Mouse (Mus musculus): Measurements from ENCODE around the gene Ttc41.
"Not testable (repeated sequence)": the region's sequence is repeated elsewhere in the genome, so short reads cannot be mapped to it uniquely, and the experiment has no call there.

The Ttc41 gene

DNA sequence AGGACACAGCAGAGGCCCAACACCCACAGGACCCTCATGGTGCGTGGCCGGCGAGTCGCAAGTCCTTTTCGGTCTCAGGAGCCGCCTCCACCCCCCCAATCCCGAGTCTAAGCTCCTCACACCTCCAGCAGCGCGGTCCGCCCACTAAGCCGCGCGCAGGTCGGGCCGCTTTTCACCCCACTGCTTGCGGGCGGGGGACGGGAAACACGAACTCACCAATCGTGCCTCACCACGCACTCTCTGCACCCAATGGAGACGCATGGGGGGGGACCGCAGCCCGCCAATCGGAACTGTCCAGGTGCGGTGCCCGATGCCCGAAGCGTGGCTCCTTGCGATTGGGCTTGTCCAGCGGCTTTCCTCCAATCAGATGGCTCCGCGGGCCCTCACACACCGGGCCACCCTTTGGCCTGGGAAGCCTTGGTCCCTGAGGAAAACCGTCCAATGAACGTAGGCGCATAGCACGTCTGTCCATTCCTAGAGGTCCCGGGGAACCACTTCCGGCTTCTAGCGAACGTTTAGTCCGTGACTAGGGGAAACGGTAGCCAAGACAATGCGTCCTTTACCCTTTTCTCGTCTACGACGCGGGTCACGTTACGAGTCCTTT is at the start of gene Ttc41, which contains the start of gene Hsp90b1:
Gene Ttc41, plus strand, starts transcription at position 494 of the 604 bp plus-strand sequence.
Gene Hsp90b1, minus strand, starts transcription at position 192 of the 604 bp plus-strand sequence.
- peak; percentile 97 for DNase-seq (ENCODE audit: low spot score)

DNA sequence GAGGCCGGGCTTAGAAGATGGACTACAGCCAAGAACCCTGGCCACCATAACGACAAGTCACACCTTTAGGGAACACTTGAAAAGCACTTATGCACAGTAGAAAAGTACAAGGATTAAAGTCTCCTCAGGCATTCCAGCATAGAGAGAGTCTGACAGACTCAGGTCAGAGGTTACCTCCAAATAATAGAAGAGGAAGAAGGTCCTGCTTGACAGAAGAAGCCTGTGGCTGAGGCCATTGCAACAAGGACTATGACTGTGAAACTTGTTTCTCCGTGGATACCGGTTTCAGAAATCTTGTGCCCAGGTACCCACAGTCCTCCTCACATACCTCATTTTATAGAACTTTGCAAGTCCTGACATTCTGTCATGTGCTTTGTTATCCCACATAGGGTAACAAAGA is 35.1 kb upstream of the Ttc41 start:
- DNase-seq (ENCODE audit: low spot score) = not testable (repeated sequence)

DNA sequence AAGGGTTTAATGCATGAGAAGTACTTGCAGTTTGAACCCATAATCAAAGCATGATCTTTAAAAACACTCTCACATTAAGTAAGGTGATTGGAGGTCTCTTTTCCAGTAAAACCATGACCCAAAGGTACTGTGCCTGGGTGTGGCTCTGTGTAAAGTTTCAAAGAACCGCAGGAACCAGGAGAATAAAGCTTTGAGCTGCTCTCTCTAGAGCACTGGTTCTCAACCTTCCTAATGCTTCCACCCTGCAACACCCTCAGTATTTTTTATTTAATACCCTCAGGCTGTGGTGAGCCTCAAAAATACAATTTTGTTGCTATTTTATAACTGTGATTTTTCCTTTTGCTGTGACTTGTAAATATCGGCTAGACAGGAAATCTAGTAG is 20.8 kb upstream of the Ttc41 start:
- DNase-seq (ENCODE audit: low spot score) = not testable (repeated sequence)

DNA sequence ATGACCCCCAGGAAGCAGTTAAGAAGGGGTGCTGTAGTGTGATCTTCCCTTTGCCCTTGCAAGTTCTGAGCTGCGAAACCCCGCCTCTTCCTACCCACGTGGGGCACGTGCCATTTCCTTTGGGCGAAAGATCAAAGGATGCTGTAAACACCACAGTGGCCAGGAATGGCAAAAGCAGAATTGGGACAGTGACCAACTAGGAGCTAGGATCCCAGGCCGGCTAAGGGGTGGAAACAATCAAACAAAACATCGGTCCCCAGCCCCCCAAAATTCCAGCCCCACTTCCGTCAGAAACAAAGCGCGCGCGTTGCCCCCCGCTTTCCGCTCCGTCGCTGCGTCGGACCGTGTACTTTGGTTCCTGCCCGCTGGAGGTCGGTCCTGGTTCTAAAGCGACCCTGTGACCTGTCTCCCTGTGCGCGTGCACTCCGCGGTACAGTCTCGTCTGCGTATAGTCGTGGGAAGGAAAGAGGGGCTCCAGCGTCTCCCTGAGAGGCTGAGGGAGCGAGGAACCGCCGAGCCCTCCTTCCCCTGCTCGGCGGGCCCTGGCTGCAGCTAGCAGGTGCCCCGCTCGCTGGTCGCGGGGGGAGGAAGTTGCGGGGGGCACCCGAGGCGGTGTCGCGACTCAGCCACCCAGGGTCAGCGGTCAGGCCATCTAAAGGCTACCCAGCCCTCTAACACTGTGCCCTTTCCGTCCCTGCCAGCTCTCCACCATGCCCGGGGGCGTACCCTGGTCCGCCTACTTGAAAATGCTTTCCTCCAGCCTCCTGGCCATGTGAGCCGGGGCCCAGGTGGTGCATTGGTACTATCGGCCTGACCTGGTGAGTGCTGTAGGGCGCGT is 20.2 kb upstream of the Ttc41 start:
- peak; percentile 76 for DNase-seq (ENCODE audit: low spot score)

DNA sequence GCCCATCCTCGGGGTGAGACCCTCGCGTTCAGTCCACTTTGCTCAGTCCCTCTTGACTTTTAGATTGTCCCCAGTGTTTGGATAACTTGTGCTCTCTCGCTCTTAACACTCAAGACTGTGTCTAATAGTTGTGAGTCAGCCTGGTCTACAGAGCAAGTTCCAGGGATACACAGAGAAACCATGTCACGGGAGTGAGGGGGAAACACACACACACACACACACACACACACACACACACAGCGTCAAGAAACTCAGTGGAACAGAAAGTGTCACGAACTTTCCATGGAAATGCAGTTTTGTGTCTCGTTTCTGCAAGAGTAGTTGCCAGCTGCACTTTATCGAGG is 19.6 kb upstream of the Ttc41 start:
- DNase-seq (ENCODE audit: low spot score) = not testable (repeated sequence)

DNA sequence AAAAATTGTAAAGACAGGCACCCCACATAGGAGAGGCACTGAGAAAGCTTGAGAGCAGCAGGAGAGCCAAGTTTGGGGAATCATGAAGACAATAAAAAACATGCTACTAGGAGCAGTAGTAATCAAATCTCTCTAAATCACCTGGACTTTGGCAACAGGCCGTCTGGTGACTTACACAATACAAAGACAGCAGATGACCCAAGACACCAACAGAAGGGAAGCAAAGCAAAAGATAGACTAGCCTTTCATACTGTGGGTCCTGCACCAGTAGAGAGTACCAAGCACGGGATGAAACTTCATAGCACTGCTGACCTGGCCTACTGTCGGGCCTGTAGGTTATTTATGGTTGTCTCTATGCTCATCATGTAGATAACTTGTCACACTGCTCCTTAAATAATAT is 5.4 kb upstream of the Ttc41 start:
- no peak for DNase-seq (ENCODE audit: low spot score)

DNA sequence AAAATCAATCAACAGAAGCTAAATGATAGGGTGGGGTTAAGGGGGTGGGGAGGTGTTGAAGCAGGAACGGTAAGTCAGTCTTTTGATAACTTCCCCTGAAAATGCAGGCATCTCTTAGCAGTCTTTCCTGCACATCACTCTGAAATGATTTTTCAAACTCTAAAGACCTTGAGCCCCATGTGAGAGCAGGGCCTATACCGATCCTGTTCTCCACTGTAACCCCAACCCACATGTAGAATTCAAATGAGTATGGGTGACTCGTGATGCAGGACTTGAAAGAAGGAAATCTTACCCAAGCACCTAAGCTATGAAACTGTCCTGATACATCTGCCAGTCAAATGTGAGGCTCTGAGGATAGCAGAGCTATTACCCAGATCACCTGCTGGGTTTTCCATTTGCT is 4.6 kb upstream of the Ttc41 start:
- DNase-seq (ENCODE audit: low spot score) = no peak

DNA sequence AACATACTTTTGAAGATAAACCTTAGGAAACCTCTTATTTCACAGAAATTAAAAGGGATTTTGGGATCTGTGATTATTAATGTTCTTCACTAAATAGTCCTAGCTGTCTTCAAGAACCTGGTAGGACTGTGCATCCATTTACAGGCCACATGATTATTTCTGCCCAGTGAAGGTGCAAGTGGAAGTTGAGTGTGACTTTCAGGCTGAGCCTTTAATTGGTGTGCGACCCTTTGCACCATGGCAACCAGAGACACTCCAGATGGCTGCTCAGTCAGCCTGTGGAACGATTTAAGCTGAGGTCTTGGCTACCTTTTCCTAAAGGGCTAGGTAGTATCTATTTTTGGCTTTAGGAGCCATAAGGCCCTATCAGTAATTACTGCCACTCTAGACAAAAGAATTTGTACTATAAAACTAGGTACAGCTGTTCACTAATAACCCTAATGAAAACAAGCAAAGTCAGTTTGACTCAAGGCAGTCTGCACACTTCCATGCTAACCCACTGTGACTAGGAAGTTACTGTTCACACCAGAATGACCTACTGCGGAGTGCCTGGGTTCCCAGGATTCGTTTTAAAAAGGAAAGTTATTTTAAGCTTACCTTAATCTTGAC is 3.2 kb upstream of the Ttc41 start:
- no peak for DNase-seq (ENCODE audit: low spot score)

DNA sequence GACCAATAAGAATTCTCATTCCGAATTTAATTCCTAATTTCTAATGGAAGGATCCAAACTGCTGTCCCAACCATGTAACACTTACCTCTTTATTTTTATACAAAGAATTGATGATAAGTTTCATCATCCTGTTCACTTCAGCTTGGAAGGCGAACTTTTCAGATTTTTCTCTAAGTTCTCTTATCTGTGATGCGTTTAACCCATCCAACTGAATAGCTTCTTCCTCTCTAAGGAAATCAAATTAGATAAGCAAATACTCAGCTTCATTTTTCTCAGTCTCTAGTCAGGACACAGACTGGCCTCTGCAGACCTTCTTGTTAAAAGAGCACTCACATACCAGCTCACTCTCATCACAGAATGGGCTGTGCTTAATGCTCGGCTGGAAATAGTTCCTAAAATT is 2.2 kb upstream of the Ttc41 start:
- DNase-seq (ENCODE audit: low spot score) = no peak

DNA sequence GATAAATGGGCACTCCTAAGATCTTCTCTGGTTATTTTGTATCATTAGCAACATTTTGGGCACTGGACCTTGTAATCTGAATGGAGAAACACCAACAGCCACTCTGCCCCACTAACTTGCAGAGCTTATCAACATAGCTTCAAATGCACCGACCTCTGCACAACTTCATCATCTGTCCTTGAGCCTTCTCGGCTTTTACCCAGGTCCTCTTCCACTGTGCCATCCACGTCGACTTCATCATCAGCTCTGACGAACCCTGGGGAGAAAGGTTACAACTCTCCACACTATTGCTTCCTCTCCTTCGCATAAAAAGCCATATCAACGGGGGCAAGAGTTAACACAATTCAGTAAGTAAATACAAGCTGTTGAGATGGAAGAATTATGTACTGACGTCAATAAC is 1.5 kb upstream of the Ttc41 start:
- no peak for DNase-seq (ENCODE audit: low spot score)

DNA sequence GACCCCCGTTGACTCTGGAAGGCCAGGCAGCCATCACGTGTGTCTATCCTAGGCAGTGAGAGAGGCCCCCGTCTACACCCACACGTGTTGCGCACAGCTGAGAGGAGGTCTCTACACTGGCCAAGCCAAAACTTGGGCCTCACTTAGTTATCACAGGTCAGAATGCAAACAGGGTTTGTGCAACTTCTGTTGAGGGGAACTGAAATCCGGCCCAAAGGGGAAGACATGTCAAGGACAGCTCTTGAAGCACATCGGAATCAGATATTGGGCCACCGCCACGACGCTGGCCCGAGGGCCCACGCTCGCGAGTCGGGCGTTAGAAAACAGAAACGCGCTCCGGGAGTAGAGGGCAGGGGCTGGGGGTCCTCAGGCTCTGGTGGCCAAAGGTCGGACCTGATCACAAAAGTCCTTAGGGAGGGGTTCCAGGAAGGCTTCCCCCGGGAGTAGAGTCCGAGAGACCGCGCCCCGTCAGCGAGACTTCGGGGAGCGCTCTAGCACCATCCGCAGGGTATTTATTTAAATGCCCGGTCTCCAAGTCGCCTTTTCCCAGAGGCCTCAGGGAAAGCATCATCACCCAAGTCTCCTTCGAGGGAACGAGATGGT is 921 bp upstream of the Ttc41 start:
- peak; percentile 15 for DNase-seq (ENCODE audit: low spot score)

DNA sequence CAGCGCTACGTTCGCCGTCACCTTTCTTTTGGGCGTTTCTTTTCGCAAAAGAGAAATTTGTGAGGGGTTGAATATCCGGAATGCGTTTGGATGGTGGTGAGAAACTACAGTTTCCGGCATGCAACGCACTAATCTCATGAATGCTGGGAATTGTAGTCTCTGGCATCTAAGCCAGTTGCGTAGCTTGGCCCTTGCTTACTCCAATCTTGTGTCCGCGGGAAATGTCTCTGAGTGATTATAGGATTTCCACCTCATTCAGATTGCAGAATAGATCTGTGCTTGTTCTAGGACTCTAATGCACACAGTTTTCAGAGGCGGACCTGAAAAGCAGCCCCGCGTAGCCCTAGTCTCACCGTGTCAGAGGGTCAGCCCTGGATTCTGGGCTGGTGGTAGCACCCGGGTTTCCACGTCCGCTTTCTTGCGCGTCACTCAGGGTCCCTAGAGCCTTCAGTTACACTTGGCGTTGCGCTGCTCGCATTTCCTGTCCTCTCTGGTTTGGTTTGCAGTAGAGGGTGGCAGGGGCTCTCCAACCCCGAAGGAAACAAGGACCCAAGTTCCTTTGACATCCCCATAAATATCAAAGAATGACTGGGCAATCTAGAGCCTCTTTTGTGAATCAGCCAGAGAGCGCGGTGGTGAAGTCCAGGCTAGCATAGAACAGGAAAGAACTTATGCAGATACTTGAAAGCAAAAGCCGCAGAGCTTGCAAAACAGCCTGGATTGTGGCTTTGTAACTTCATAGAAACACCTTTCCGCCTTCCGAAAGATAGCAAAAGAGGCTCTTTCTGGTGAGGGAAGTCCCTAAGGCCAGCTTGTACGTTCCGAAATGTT is 526 bp downstream of the Ttc41 start:
- peak; percentile 87 for DNase-seq (ENCODE audit: low spot score)

DNA sequence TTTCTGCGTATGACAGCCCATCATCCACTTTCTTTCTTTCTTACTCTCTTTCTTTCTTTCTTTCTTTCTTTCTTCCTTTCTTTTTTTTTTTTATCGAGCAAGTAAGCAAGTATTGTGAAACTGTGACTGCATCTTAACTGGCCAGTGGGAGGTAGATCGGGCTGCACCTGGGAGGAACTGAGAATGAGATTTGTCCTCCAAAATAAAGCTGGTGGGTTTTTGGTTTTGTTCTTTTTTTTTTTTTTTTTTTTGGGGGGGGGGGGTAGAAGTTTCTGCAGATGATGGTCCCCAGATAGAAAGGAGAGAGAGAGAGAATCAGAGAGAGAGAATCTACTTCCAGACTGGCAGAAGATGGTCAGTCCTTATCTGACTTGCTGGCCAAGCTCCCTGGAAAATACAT is 1.5 kb downstream of the Ttc41 start:
- no peak for DNase-seq (ENCODE audit: low spot score)

DNA sequence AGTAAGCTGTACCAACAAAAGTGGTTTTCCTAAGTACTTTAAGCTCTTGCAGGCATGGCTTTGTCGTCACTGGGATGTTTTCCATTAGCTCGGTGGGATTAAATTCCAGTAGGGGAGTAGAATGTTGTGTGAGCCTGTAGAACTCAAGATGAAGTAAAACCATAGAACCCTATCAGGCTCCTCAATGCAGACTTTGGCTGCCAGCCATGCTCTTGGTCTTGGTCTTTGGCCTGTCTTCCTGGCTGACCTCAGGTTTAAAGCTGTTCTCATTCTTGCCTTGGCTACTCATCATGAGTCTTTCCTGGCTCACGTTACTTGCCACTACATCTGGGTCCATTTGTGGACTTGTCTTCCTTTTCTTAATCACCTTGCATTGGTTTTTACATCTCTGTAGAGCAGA is 6.5 kb downstream of the Ttc41 start:
- no peak for DNase-seq (ENCODE audit: low spot score)

DNA sequence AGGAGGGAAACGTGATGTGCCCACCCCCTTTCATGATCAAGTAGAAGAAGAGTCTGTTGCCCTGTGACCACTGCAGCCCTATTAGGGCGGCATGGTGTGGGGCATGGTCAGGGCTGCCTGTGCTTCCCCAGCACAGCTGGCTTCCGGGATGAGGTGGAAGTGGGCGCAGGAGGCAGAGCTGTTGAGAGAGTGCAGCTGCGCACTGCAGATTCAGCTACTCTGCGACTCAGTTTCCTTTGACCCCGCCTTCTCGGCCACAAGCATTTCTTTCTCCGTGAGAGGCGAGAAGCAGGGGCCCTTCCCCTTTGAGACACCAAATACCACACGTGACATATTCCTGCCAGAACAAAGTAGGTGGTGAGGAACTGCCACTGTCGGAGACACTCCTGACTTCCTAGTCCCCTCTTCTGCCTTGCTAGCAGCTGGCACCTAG is 22.0 kb downstream of the Ttc41 start:
- DNase-seq (ENCODE audit: low spot score) = no peak

DNA sequence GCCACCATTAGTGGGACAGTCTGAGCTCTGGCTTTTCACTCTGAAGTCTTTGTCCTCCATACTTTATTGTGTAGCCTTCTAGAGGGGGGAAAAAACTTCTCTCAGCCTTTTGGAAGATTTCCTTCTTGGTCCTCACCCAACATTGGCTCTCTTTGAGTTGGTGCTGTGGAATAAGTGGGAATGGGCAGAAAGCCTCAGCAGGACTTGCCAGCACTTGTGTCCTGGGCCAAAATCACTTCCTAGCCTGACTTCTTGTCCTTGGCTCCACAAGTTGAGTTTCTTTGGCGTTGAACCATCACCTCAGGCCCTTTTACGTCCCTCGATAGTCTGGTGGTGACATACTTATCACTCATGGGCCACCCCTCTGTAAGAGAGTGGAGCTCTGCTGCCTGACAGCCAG is 22.6 kb downstream of the Ttc41 start:
- DNase-seq (ENCODE audit: low spot score) = no peak

DNA sequence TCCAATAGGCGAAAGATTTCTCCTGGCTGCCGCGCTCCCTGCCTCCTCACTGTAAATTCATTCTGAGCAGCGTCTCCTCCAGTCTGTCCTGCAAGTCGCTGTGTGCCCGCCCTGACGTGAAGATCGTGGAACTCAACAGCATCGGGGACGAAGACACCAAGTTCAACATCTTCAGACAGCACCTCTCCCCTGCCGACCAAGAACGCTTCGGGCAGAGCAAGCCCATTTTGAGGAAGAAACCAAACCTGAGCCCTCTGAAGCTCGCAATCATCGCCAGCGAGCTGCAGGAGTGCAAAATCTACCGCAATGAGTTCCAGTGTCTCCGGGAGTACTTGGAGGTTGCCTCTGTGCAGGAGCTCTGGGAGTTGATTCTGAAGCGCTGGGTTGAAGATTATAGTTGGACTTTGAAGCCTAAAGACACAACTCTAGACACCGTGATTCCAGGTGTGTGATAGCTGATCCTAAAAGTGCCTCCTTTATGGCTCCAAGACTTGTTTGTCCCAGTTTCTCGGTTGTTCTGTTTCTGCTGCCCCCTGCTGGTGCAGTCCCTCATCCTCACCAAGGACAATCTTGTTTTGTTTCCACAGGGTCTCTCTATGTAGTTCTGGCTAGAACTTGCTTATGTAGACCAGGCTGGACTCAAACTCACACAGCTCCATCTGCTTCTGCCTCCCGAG is 25.4 kb downstream of the Ttc41 start:
- DNase-seq (ENCODE audit: low spot score) = peak; percentile 72

DNA sequence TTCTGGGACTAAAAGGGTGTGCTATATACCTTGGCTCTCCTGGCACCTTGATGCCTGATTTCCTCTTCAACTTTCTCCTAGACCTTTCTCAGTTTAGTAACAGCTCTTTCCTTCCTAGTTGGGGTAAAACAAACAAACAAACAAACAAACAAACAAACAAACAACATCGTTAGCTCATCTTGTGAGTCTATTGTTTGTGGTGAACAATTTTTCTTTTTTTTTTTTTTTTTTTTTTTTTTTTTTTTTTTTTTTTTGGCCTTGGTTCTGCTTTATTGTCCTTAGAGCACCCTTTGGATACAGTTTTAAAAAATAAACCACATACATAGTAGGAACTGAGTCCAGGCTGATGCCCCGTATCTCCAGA is 25.9 kb downstream of the Ttc41 start:
- DNase-seq (ENCODE audit: low spot score) = no peak

DNA sequence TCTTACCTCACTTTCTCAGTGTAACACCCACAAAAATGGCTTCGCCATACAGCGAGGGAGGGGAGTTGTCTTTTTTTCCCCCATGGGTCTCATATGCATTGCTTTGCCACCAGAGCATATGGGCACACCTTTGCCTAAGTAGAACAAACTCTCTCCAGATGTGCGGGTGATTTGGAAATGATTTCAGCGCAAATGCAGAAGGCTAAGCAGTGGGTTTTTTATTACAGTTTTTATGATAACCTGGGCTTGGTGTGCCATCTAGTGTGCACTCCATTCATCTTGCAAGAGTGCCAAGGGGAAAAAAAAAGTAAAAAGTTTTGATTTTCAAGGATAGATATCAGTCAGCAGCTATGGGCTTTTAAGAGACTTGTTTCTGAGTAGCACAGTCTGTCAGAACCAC is 29.4 kb downstream of the Ttc41 start:
- no peak for DNase-seq (ENCODE audit: low spot score)

DNA sequence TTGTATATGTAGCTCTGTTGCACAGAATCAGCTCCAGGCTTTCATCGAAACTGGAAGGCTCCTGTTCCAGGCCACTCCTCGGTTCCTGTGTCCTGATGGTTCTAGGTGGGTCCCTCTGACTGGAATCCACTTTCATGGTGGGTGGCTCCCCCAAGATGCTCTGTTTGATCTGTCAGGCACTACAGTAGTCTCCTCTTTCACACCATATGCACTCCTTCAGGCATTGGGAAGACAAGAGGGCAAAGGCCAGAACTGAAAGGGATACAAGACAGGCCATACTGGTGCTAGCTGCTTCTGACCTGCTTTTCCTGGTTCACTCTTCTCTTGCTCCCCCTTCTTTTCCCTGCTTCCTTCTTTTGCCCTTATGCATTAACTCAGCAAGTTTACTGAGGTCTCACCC is 37.3 kb downstream of the Ttc41 start:
- no peak for DNase-seq (ENCODE audit: low spot score)

DNA sequence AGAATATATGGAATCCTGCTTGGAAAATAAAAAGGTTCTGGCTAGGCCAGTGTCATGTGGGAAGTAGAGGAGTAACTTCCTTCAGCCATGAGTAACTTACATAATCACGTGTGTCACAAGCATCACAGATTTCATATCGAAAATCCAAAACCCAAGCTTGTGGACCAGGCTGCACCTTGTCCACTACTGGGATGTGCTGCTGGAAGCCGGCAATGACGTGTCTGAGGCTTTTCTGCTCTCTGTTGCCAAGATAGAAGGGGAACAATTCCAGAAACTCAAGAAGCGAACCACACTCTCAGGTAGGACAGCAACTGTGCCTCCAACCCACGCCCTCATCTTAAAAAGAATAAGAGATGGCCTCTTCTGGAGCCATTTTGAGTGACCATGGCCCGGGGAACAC is 38.7 kb downstream of the Ttc41 start:
- no peak for DNase-seq (ENCODE audit: low spot score)

All from c-Kit-positive CD71-positive TER-119-positive erythroid progenitor cells, embryonic 14.5 days (primary cell).